Mouse (Mus musculus) G1E (cell line): ENCODE results near the gene Ehd4. TPM values are rescaled to one million over a fixed set of nuclear protein-coding genes. Genes with fewer than 3 reads are reported as not detected.

Experiments used
- ATAC-seq: 2 replicates; pipeline ENCODE4 v1.8.0; 2016; ENCODE audit warnings: mild to moderate bottlenecking; ENCODE audit not compliant: insufficient number of reproducible peaks, poor library complexity, low FRiP score, severe bottlenecking; ENCODE audit errors: extremely low read depth
- DNase-seq: peaks from one replicate; pipeline ENCODE4 v3.0.0; 2012; ENCODE audit warnings: low spot score
- H3K27me3 ChIP-seq: 2 replicates; pipeline ENCODE4 v1.6.1; 2012; ENCODE audit warnings: mild to moderate bottlenecking, low read length, inconsistent platforms; ENCODE audit not compliant: insufficient read depth
- H3K36me3 ChIP-seq: replicated peaks from 2 replicates; pipeline ENCODE3; 2012; ENCODE audit warnings: mild to moderate bottlenecking, inconsistent platforms
- H3K4me1 ChIP-seq: 2 replicates; pipeline ENCODE4 v1.6.1; 2012; ENCODE audit warnings: low read depth, low read length, inconsistent platforms, mixed read lengths; ENCODE audit not compliant: insufficient read depth
- H3K4me3 ChIP-seq: 2 replicates; pipeline ENCODE4 v1.5.1; 2012; ENCODE audit warnings: low read depth, mild to moderate bottlenecking, inconsistent platforms, low read length, moderate library complexity, mixed read lengths
- H3K9me3 ChIP-seq: replicated peaks from 2 replicates; pipeline ENCODE4 v1.6.1; 2012; ENCODE audit warnings: inconsistent platforms
- CTCF ChIP-seq: IDR thresholded peaks from 2 replicates; pipeline ENCODE4 v1.5.1; 2012; ENCODE audit warnings: low read depth, low read length, inconsistent platforms, mixed read lengths
- GATA1 ChIP-seq: IDR thresholded peaks from 2 replicates; pipeline ENCODE4 v1.6.1; 2012; ENCODE audit warnings: borderline replicate concordance, low read length, inconsistent platforms, mixed read lengths
- GATA2 ChIP-seq: IDR thresholded peaks from 2 replicates; pipeline ENCODE4 v1.6.1; 2012; ENCODE audit warnings: low read depth, low read length, inconsistent platforms, borderline replicate concordance
- POLR2AphosphoS5 ChIP-seq: IDR thresholded peaks from 2 replicates; pipeline ENCODE4 v1.6.1; 2012; ENCODE audit warnings: low read depth, low read length, inconsistent platforms; ENCODE audit not compliant: insufficient replicate concordance
- TAL1 ChIP-seq: conservative IDR thresholded peaks from 2 replicates; pipeline ENCODE4 v1.6.1; 2012; ENCODE audit warnings: low read depth, low read length, inconsistent platforms, mixed read lengths
- polyA plus RNA-seq: library from polyadenylated mRNA; stranded (reverse); fragments of >175 nt; gene quantifications from 2 replicates; pipeline ENCODE4 v1.2.3, GENCODE M21; 2012
- total RNA-seq, 2 experiments: library from RNA; stranded (forward) in 1 of 2; stranded (reverse) in 1 of 2; fragments of 200-1000 nt in 1 of 2; fragments of >200 nt in 1 of 2; fragmentation: Nextera tagmentation in 1 of 2; gene quantifications; 2 replicates each; pipeline ENCODE4 v1.2.3; 2014 to 2017

Ehd4 gene
- total and polyA plus RNA-seq, 3 experiments = 10.8 to 30.3 (median 11.0) TPM

DNA sequence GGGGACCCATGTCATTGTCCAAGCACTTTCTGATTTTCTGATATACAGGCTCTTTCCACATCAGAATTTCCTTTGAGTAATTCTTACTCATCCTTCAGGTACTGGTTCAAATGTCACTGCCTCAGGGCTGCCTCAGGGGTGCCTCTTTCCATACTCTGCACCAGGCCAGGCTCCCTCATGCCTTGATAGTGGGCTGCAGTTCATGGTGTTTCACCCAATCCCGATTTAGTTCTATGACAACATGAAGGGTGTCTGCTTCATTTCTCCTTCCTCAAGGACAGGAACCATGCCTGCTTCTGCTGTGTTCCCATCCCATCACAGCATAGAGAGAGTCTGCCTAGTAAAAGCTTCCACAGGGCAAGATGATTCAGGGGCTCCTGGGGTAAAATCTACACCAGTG is 27.5 kb downstream of the Ehd4 start:
- Histone ChIP-seq H3K9me3 (no peaks in the 10 kb centered on the region), H3K4me1 (no peaks in the 10 kb centered on the region), H3K27me3 (no peaks in the 10 kb centered on the region), H3K36me3 (peaks cover 73% of the 10 kb centered on the region), H3K4me3 (no peak overlapping the region)
- ATAC-seq = no peak
- TF ChIP-seq GATA2 (no peak), GATA1 (no peak), TAL1 (no peak), CTCF (no peak), POLR2AphosphoS5 (no peak)
- DNase-seq = no peak

DNA sequence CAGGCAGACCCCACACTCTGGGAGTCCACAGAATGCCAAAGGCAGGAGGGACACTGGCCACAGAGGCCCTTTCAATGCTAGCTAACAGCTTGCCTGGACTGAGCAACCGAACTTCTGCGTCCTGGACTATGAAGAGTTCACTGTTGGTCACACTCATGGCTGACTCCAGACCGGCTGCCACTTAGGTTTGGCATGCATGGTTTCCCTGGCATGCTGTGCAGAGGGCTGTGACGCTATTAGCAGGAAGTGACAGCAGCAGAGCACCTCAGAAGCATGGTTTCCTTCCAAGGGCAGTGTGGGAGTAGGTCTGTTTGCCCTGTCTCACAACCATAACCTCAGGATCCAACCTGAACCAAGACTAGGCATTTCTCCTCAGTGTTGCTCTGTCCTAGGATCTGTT is 28.0 kb downstream of the Ehd4 start:
- no peak for DNase-seq
- no peak for ATAC-seq
- Histone ChIP-seq H3K27me3 (no peaks in the 10 kb centered on the region), H3K9me3 (no peaks in the 10 kb centered on the region), H3K4me3 (no peak overlapping the region), H3K4me1 (no peaks in the 10 kb centered on the region), H3K36me3 (peaks cover 72% of the 10 kb centered on the region)
- no peak for TF ChIP-seq TAL1
- no peak for TF ChIP-seq GATA1
- no peak for TF ChIP-seq POLR2AphosphoS5
- no peak for TF ChIP-seq GATA2
- no peak for TF ChIP-seq CTCF

DNA sequence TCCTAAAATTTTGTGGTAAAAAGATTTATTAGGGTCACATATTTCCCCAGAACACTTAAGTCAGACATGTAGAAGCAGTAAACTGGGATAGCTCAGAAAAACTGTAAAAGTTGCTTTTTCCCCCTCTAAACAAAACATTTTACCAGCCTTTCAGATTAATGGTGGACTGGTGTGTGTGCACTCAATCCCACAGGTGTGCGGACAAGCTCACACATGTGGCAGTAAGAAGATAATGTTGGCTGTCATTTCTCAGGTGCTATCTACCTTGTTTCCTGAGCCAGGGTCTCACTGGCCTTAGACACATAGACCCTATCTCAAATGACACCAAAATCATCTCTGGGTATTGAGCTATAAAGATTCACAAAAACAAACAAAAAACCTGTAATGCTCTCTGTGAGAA is 28.9 kb downstream of the Ehd4 start:
- no peak for ATAC-seq
- peaks cover 73% of the 10 kb centered on the region for H3K36me3 ChIP-seq

GRCm38 (mm10) chr2:120124946-120125345 is 29.5 kb downstream of the Ehd4 start:
- Histone ChIP-seq H3K4me1 (no peaks in the 10 kb centered on the region), H3K27me3 (no peaks in the 10 kb centered on the region), H3K4me3 (no peak overlapping the region), H3K9me3 (no peaks in the 10 kb centered on the region), H3K36me3 (peaks cover 73% of the 10 kb centered on the region)
- TF ChIP-seq POLR2AphosphoS5 (no peak), GATA2 (no peak), GATA1 (no peak)
- no peak for ATAC-seq
- DNase-seq = no peak

More for the DNA sequence above, 28.9 kb downstream of the Ehd4 start:
- no peaks in the 10 kb centered on the region for H3K4me1 ChIP-seq
- no peak for TF ChIP-seq GATA2
- TF ChIP-seq CTCF = no peak
- no peak for TF ChIP-seq POLR2AphosphoS5
- TF ChIP-seq GATA1 = no peak
- TF ChIP-seq TAL1 = no peak
- H3K27me3 ChIP-seq = no peaks in the 10 kb centered on the region
- no peaks in the 10 kb centered on the region for H3K9me3 ChIP-seq
- no peak for DNase-seq
- H3K4me3 ChIP-seq = no peak overlapping the region

DNA sequence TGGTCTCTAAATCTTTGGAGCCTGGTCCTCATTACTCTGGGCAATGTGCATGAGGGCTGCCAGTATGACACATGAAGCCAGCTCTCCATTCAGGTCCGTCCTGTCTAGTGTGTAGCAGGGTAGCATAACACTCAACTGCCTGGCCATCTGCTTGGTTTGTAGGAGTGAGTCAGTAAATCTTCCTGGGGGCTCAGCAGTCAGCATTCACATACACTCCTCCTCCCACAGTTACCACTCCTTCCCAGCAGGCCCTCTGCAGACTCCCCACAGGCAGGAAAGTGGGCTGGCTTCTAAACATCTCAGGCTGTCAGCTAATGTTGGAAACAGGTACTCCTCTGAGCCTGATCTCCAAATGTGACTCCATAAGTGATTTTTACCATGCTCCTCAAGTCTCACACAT is 30.3 kb downstream of the Ehd4 start:
- Histone ChIP-seq H3K36me3 (peaks cover 68% of the 10 kb centered on the region), H3K27me3 (no peaks in the 10 kb centered on the region), H3K4me1 (no peaks in the 10 kb centered on the region), H3K4me3 (no peak overlapping the region), H3K9me3 (no peaks in the 10 kb centered on the region)
- DNase-seq (no peak), ATAC-seq (no peak)
- TF ChIP-seq TAL1 = no peak
- TF ChIP-seq GATA2 = no peak
- no peak for TF ChIP-seq GATA1
- TF ChIP-seq POLR2AphosphoS5 = no peak
- no peak for TF ChIP-seq CTCF

GRCm38 (mm10) chr2:120122983-120123382 is 31.4 kb downstream of the Ehd4 start:
- no peak for DNase-seq
- Histone ChIP-seq H3K4me1 (no peaks in the 10 kb centered on the region), H3K9me3 (no peaks in the 10 kb centered on the region), H3K27me3 (no peaks in the 10 kb centered on the region), H3K4me3 (no peak overlapping the region), H3K36me3 (peaks cover 59% of the 10 kb centered on the region)
- TF ChIP-seq GATA1 (no peak), GATA2 (no peak), POLR2AphosphoS5 (no peak), TAL1 (no peak), CTCF (no peak)
- no peak for ATAC-seq

DNA sequence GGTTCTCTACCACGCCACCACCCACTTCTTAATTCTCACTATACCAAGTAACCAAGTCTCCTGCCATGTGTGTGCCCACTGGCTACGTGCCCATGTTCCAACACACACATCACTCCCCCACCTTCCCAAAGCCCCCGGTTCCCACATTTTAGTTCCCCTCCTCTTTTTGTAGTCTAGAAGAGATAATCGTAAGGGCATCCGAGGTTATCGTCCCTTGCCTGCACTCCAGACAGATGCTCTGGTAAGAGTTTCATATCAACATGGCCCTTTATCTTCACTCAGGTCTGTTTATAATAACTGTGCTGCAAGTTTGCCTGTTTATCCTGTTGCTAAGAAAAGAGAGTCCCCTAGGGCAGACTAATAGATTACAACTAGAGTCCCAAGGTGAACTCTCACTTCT is 37.1 kb downstream of the Ehd4 start:
- Histone ChIP-seq H3K27me3 (no peaks in the 10 kb centered on the region), H3K36me3 (peaks cover 37% of the 10 kb centered on the region), H3K4me1 (no peaks in the 10 kb centered on the region), H3K9me3 (no peaks in the 10 kb centered on the region), H3K4me3 (no peak overlapping the region)
- no peak for TF ChIP-seq POLR2AphosphoS5
- no peak for TF ChIP-seq GATA1
- TF ChIP-seq GATA2 = no peak
- no peak for TF ChIP-seq CTCF
- no peak for TF ChIP-seq TAL1
- ATAC-seq (no peak), DNase-seq (no peak)
